8 mouse cellular contexts compared by ENCODE assay signal in genomic region chr15:36708471-36708870, GRCm38 (mm10).
A peak's percentile ranks its signal among the peaks of the same experiment; 100 is the strongest.
DNase-seq lines count a peak whose midpoint lies in the region; ATAC-seq and TF ChIP-seq lines count a peak whose summit lies in the region.

No protein-coding gene starts in this region.

- H3K36me3 ChIP-seq in hindbrain, embryonic 16.5 days (ENCODE audit: control insufficient read depth, insufficient read depth, low read length), result no peaks in the 10 kb centered on the region

- ATAC-seq in frontal cortex, adult (ENCODE audit: low TSS enrichment), result peak; percentile 87
- peak; percentile 51 for ATAC-seq in hindbrain, embryonic 16.5 days
- peak; percentile 79 for ATAC-seq in megakaryocyte, adult 5-6 weeks (ENCODE audit: poor library complexity, severe bottlenecking)

- 9% methylated on average over 3 of the region's 3 CpGs for whole genome bisulfite sequencing in cerebellum, adult 2 months
- 6% methylated on average over 3 of the region's 3 CpGs for WGBS in hindbrain, embryonic 16.5 days

- H3K27me3 ChIP-seq in cerebellum, adult 2 months (ENCODE audit: control insufficient read depth, insufficient read depth, low read length), result no peaks in the 10 kb centered on the region
- H3K27me3 ChIP-seq in hindbrain, embryonic 16.5 days (replicated peaks; ENCODE audit: control insufficient read depth, insufficient read depth, low read length), result no peaks in the 10 kb centered on the region

- H3K4me2 ChIP-seq in hindbrain, embryonic 16.5 days (ENCODE audit: low read length), result no peak overlapping the region

- TF ChIP-seq CTCF in cerebellum, adult 2 months (IDR thresholded peaks at IDR 0.05; ENCODE audit: borderline replicate concordance, insufficient read depth, low read depth, low read length), result peak; percentile 95

- no peak overlapping the region for H3K4me3 ChIP-seq in cerebellum, adult 2 months (replicated peaks; ENCODE audit: insufficient read depth, low read depth, low read length)
- no peak overlapping the region for H3K4me3 ChIP-seq in hindbrain, embryonic 16.5 days (ENCODE audit: low read length)

- no peak for TF ChIP-seq POLR2A in cerebellum, adult 2 months (IDR thresholded peaks at IDR 0.05; ENCODE audit: borderline replicate concordance, insufficient read depth, low read length)

- H3K9ac ChIP-seq in hindbrain, embryonic 16.5 days (ENCODE audit: low read depth, low read length), result no peak overlapping the region

- peak; percentile 79 for DNase-seq in NIH3T3 (ENCODE audit: low read depth)
- DNase-seq in cerebellum, adult 2 months, result peak; percentile 64 to 84
- DNase-seq in layer of hippocampus, postnatal 25 days (ENCODE audit: extremely low spot score in 1 of 2, low spot score in 1 of 2), result peak; percentile 64 to 90
- peak; percentile 76 for DNase-seq in right cerebral cortex, postnatal 4 days
- no peak for DNase-seq in Muller cell, postnatal 12 days (ENCODE audit: inconsistent ontology term)

- no peaks in the 10 kb centered on the region for H3K4me1 ChIP-seq in cerebellum, adult 2 months (ENCODE audit: control insufficient read depth, insufficient read depth, low read length)
- no peaks in the 10 kb centered on the region for H3K4me1 ChIP-seq in hindbrain, embryonic 16.5 days (ENCODE audit: control insufficient read depth, insufficient read depth, low read depth, low read length)

- no peaks in the 10 kb centered on the region for H3K9me3 ChIP-seq in hindbrain, embryonic 16.5 days (ENCODE audit: control insufficient read depth, low read length)

- H3K27ac ChIP-seq in cerebellum, adult 2 months (ENCODE audit: insufficient read depth, low read length), result no peak overlapping the region
- H3K27ac ChIP-seq in hindbrain, embryonic 16.5 days (ENCODE audit: low read depth, low read length), result no peak overlapping the region
